Mouse (Mus musculus) midbrain, embryonic 12.5 days (tissue): Measurements from ENCODE around the gene Mier1. TPM values are rescaled to one million over a fixed set of nuclear protein-coding genes. Genes with fewer than 3 reads are reported as not detected.

ENCODE experiments used
- ATAC-seq: fragments of 200-750 bp; cut with Nextera tagmentation; 2 replicates; pipeline ENCODE4 v1.8.0; 2017; ENCODE audit warnings: low read depth, moderate TSS enrichment, moderate library complexity; ENCODE audit not compliant: low FRiP score
- H3K27ac ChIP-seq: fragments of 300-500 bp; sonication (generic); replicated peaks from 2 replicates; pipeline ENCODE4 v1.5.1; 2016; ENCODE audit warnings: mild to moderate bottlenecking
- H3K27me3 ChIP-seq: fragments of 300-500 bp; sonication (generic); 2 replicates; pipeline ENCODE4 v1.6.1; 2016; ENCODE audit warnings: mild to moderate bottlenecking
- H3K36me3 ChIP-seq: fragments of 300-500 bp; sonication (generic); 2 replicates; pipeline ENCODE4 v1.6.1; 2016
- H3K4me1 ChIP-seq: fragments of 300-500 bp; sonication (generic); 2 replicates; pipeline ENCODE4 v1.6.1; 2016
- H3K4me2 ChIP-seq: fragments of 300-500 bp; sonication (generic); replicated peaks from 2 replicates; pipeline ENCODE4 v1.6.1; 2016; ENCODE audit warnings: mild to moderate bottlenecking, moderate library complexity
- H3K4me3 ChIP-seq: fragments of 300-500 bp; sonication (generic); 2 replicates; pipeline ENCODE4 v1.5.1; 2016; ENCODE audit warnings: mild to moderate bottlenecking
- H3K9ac ChIP-seq: fragments of 300-500 bp; sonication (generic); replicated peaks from 2 replicates; pipeline ENCODE4 v1.6.1; 2016; ENCODE audit warnings: mild to moderate bottlenecking, moderate library complexity
- H3K9me3 ChIP-seq: fragments of 300-500 bp; sonication (generic); 2 replicates; pipeline ENCODE4 v1.6.1; 2016; ENCODE audit warnings: mild to moderate bottlenecking
- WGBS: fragments of 180-500 bp; shearing (Covaris S2); methylation state at CpG from one replicate; pipeline ENCODE4 v1.1.7; 2016; 5-methylcytosine and 5-hydroxymethylcytosine counted together
- polyA plus RNA-seq: library from polyadenylated mRNA; unstranded; fragments of >200 nt; fragmentation: Nextera tagmentation; extraction: Ambion mirVana; gene quantifications from 2 replicates; pipeline ENCODE4 v1.2.1, GENCODE M21; 2016

Mier1 gene
- polyA plus RNA-seq, 1 experiment from 2014 or later, result 43.5 TPM

- no peaks in the 10 kb centered on the region for H3K4me1 ChIP-seq
- H3K4me2 ChIP-seq, result no peak overlapping the region
- WGBS, result 100% methylated on average over 2 of the region's 2 CpGs
- H3K27me3 ChIP-seq, result no peaks in the 10 kb centered on the region
- no peaks in the 10 kb centered on the region for H3K9me3 ChIP-seq
- H3K27ac ChIP-seq, result no peak overlapping the region
- H3K4me3 ChIP-seq, result no peak overlapping the region
- ATAC-seq, result no peak
- peaks cover 42% of the 10 kb centered on the region for H3K36me3 ChIP-seq
- no peak overlapping the region for H3K9ac ChIP-seq
Measured at GRCm38 (mm10) chr4:103203646-103204045, 89.5 kb downstream of the Mier1 start.

GRCm38 (mm10) chr4:103208553-103208952 lies 94.4 kb downstream of the Mier1 start:
- Histone ChIP-seq H3K27ac (no peak overlapping the region), H3K4me3 (no peak overlapping the region), H3K4me2 (no peak overlapping the region), H3K9ac (no peak overlapping the region), H3K4me1 (peaks cover 7% of the 10 kb centered on the region), H3K27me3 (no peaks in the 10 kb centered on the region), H3K9me3 (no peaks in the 10 kb centered on the region), H3K36me3 (peaks cover 40% of the 10 kb centered on the region)
- 95% methylated on average over 1 of the region's 1 CpGs for WGBS
- no peak for ATAC-seq

GRCm38 (mm10) chr4:103213859-103214497 lies 99.8 kb downstream of the Mier1 start:
- H3K9me3 ChIP-seq, result no peaks in the 10 kb centered on the region
- ATAC-seq, result no peak

GRCm38 (mm10) chr4:103214498-103214924 lies 100.3 kb downstream of the Mier1 start:
- Histone ChIP-seq H3K4me1 (peaks cover 17% of the 10 kb centered on the region), H3K4me3 (peak overlapping the region; percentile 87), H3K27me3 (no peaks in the 10 kb centered on the region), H3K36me3 (peaks cover 6% of the 10 kb centered on the region), H3K27ac (peak overlapping the region; percentile 99), H3K9ac (peak overlapping the region; percentile 95), H3K4me2 (peak overlapping the region; percentile 68), H3K9me3 (no peaks in the 10 kb centered on the region)
- whole genome bisulfite sequencing, result under 1% methylated on average over 44 of the region's 48 CpGs
- ATAC-seq, result peak; percentile 72

More at GRCm38 (mm10) chr4:103213859-103214497, 99.8 kb downstream of the Mier1 start:
- 6% methylated on average over 30 of the region's 30 CpGs for WGBS
- peak overlapping the region; percentile 95 for H3K9ac ChIP-seq
- peaks cover 17% of the 10 kb centered on the region for H3K4me1 ChIP-seq
- H3K27ac ChIP-seq, result peak overlapping the region; percentile 99
- H3K4me2 ChIP-seq, result peak overlapping the region; percentile 68
- no peaks in the 10 kb centered on the region for H3K27me3 ChIP-seq
- H3K36me3 ChIP-seq, result peaks cover 9% of the 10 kb centered on the region
- H3K4me3 ChIP-seq, result peak overlapping the region; percentile 87

Other genes starting within 250 kb of the Mier1 start
- gene Tctex1d1, start 135.8 kb upstream of the Mier1 start, polyA plus RNA-seq, result not detected in 2 replicates
- not detected in 2 replicates for gene Insl5, start 87.5 kb upstream of the Mier1 start, polyA plus RNA-seq
- 5.5 and 5.9 TPM in 2 replicates for gene Wdr78, start 165 bp downstream of the Mier1 start, polyA plus RNA-seq
- 7.0 and 7.8 TPM in 2 replicates for gene Slc35d1, start 100.8 kb downstream of the Mier1 start, polyA plus RNA-seq
- gene 4921539E11Rik, start 176.5 kb downstream of the Mier1 start, polyA plus RNA-seq, result not detected in 2 replicates
- gene Oma1, start 199.4 kb downstream of the Mier1 start, polyA plus RNA-seq, result 12.6 and 13.3 TPM in 2 replicates